Mouse (Mus musculus): ENCODE measurements around the gene Frs2. TPM values are rescaled to one million over a fixed set of nuclear protein-coding genes. Genes with fewer than 3 reads are reported as not detected.
"Not testable (repeated sequence)": the region's sequence is repeated elsewhere in the genome, so short reads cannot be mapped to it uniquely, and the experiment has no call there.

The Frs2 gene
- polyA plus RNA-seq, 1 experiment from 2014 or later, result 11.9 TPM

- Histone ChIP-seq H3K36me3 (ENCODE audit: control insufficient read depth, insufficient read depth, low read length) (no peaks in the 10 kb centered on the region), H3K27ac (replicated peaks) (peak overlapping the region; percentile 31), H3K4me2 (replicated peaks; ENCODE audit: low read depth) (no peak overlapping the region), H3K9me3 (ENCODE audit: control insufficient read depth, low read length) (no peaks in the 10 kb centered on the region), H3K4me3 (ENCODE audit: low read depth, low read length) (no peak overlapping the region), H3K4me1 (replicated peaks; ENCODE audit: control insufficient read depth, insufficient read depth) (peaks cover 10% of the 10 kb centered on the region), H3K9ac (ENCODE audit: low read length) (no peak overlapping the region), H3K27me3 (ENCODE audit: control insufficient read depth, insufficient read depth, low read length) (no peaks in the 10 kb centered on the region)
- no peak for ATAC-seq (ENCODE audit: low FRiP score, low TSS enrichment)
- TF ChIP-seq CTCF (IDR thresholded peaks at IDR 0.05; ENCODE audit: low read depth), result no peak
- no peak for TF ChIP-seq EP300 (optimal IDR thresholded peaks at IDR 0.05)
- DNase-seq (ENCODE audit: low spot score), result no peak
- 31% methylated on average over 8 of the region's 8 CpGs for WGBS
Observed at GRCm38 (mm10) chr10:117145546-117146265, 2.6 kb downstream of the Frs2 start.

DNA sequence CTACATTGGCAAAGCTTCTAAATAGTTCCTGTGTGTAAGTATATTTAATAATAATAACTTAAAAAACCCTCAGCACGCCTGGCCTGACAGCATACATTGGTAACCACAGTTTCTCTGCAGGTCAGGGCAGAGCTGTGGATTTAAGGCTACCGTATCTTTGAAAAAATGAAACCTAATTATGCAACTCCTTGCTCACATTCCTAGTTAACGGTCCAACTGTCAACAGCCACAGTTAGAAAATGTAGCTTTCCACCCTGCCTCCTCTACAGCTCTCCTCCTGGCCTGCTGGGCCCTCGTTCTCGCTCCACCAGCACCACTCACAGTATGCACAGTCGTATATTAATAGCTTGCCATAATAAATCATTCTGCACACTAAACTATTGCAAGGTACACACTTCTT, 3.7 kb downstream of the Frs2 start:
- Histone ChIP-seq H3K9me3 (ENCODE audit: control insufficient read depth, low read length) (no peaks in the 10 kb centered on the region), H3K4me1 (replicated peaks; ENCODE audit: control insufficient read depth, insufficient read depth) (peaks cover 10% of the 10 kb centered on the region), H3K4me2 (replicated peaks; ENCODE audit: low read depth) (no peak overlapping the region), H3K9ac (ENCODE audit: low read length) (no peak overlapping the region), H3K4me3 (ENCODE audit: low read depth, low read length) (no peak overlapping the region), H3K36me3 (ENCODE audit: control insufficient read depth, insufficient read depth, low read length) (no peaks in the 10 kb centered on the region), H3K27ac (replicated peaks) (0 out of 2 replicates have a peak overlapping the region, but pooled peaks have one; percentile 35), H3K27me3 (ENCODE audit: control insufficient read depth, insufficient read depth, low read length) (no peaks in the 10 kb centered on the region)
- no peak for ATAC-seq (ENCODE audit: low FRiP score, low TSS enrichment)
- 27% methylated on average over 6 of the region's 6 CpGs for WGBS
- no peak for TF ChIP-seq EP300 (optimal IDR thresholded peaks at IDR 0.05)
- DNase-seq (ENCODE audit: low spot score), result no peak

GRCm38 (mm10) chr10:117144071-117144470, 4.3 kb downstream of the Frs2 start:
- Histone ChIP-seq H3K4me2 (replicated peaks; ENCODE audit: low read depth) (no peak overlapping the region), H3K9ac (ENCODE audit: low read length) (no peak overlapping the region), H3K4me3 (ENCODE audit: low read depth, low read length) (no peak overlapping the region), H3K4me1 (replicated peaks; ENCODE audit: control insufficient read depth, insufficient read depth) (peaks cover 10% of the 10 kb centered on the region), H3K27ac (replicated peaks) (no peak overlapping the region), H3K27me3 (ENCODE audit: control insufficient read depth, insufficient read depth, low read length) (no peaks in the 10 kb centered on the region), H3K36me3 (ENCODE audit: control insufficient read depth, insufficient read depth, low read length) (no peaks in the 10 kb centered on the region), H3K9me3 (ENCODE audit: control insufficient read depth, low read length) (no peaks in the 10 kb centered on the region)
- TF ChIP-seq EP300 (optimal IDR thresholded peaks at IDR 0.05), result no peak
- no peak for TF ChIP-seq CTCF (IDR thresholded peaks at IDR 0.05; ENCODE audit: low read depth)
- DNase-seq (ENCODE audit: low spot score) (no peak), ATAC-seq (ENCODE audit: low FRiP score, low TSS enrichment) (no peak)
- 60% methylated on average over 4 of the region's 4 CpGs for WGBS

- Histone ChIP-seq H3K36me3 (ENCODE audit: control insufficient read depth, insufficient read depth, low read length) (no peaks in the 10 kb centered on the region), H3K27me3 (ENCODE audit: control insufficient read depth, insufficient read depth, low read length) (no peaks in the 10 kb centered on the region), H3K9me3 (ENCODE audit: control insufficient read depth, low read length) (no peaks in the 10 kb centered on the region), H3K9ac (ENCODE audit: low read length) (no peak overlapping the region), H3K4me2 (replicated peaks; ENCODE audit: low read depth) (no peak overlapping the region), H3K27ac (replicated peaks) (no peak overlapping the region), H3K4me1 (replicated peaks; ENCODE audit: control insufficient read depth, insufficient read depth) (peaks cover 10% of the 10 kb centered on the region), H3K4me3 (ENCODE audit: low read depth, low read length) (no peak overlapping the region)
- ATAC-seq (ENCODE audit: low FRiP score, low TSS enrichment) (no peak), DNase-seq (ENCODE audit: low spot score) (no peak)
- TF ChIP-seq EP300 (optimal IDR thresholded peaks at IDR 0.05) (no peak), CTCF (IDR thresholded peaks at IDR 0.05; ENCODE audit: low read depth) (no peak)
- 89% methylated on average over 2 of the region's 2 CpGs for WGBS
Observed at GRCm38 (mm10) chr10:117143311-117143710, 5.0 kb downstream of the Frs2 start.

DNA sequence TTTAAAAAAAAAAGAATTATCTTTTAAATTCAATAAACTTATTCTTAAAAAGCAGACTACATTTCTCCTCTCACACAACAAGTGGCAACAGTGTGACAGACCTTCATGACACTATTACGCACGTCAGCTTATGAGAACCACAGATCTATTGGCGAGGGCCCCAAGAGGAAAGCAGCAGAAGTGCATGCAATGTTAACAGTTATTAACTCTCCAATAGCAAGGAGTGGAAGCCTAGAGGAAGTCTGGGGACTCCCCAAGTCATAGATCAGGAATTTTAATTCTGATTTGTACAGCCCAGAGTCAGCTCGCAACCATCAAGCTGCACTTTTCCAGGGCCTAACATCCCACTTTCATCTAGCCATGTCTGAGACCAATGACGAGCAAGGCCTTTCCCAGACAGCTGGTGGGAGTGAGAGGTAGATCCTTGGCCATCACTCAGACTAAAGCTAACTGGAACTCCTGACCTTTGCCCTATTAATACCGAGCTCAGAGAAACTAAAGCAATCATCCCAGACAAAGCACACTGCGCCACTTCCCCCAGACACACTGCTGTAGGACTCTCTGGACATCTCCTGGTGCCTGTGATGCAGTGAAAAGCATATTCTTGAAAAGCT, 6.3 kb downstream of the Frs2 start:
- Histone ChIP-seq H3K9ac (ENCODE audit: low read length) (no peak overlapping the region), H3K9me3 (ENCODE audit: control insufficient read depth, low read length) (no peaks in the 10 kb centered on the region), H3K27ac (replicated peaks) (no peak overlapping the region), H3K4me1 (replicated peaks; ENCODE audit: control insufficient read depth, insufficient read depth) (peaks cover 10% of the 10 kb centered on the region), H3K27me3 (ENCODE audit: control insufficient read depth, insufficient read depth, low read length) (no peaks in the 10 kb centered on the region), H3K4me3 (ENCODE audit: low read depth, low read length) (no peak overlapping the region), H3K36me3 (ENCODE audit: control insufficient read depth, insufficient read depth, low read length) (no peaks in the 10 kb centered on the region), H3K4me2 (replicated peaks; ENCODE audit: low read depth) (no peak overlapping the region)
- DNase-seq (ENCODE audit: low spot score) (no peak), ATAC-seq (ENCODE audit: low FRiP score, low TSS enrichment) (no peak)
- TF ChIP-seq EP300 (optimal IDR thresholded peaks at IDR 0.05) (no peak), CTCF (IDR thresholded peaks at IDR 0.05; ENCODE audit: low read depth) (peak; percentile 50)
- 72% methylated on average over 7 of the region's 7 CpGs for WGBS

GRCm38 (mm10) chr10:117131506-117131905, 16.8 kb downstream of the Frs2 start:
- ATAC-seq (ENCODE audit: low FRiP score, low TSS enrichment); H3K27me3 ChIP-seq (ENCODE audit: control insufficient read depth, insufficient read depth, low read length); H3K9ac ChIP-seq (ENCODE audit: low read length); H3K9me3 ChIP-seq (ENCODE audit: control insufficient read depth, low read length); DNase-seq (ENCODE audit: low spot score); H3K36me3 ChIP-seq (ENCODE audit: control insufficient read depth, insufficient read depth, low read length); H3K27ac ChIP-seq (replicated peaks); H3K4me1 ChIP-seq (replicated peaks; ENCODE audit: control insufficient read depth, insufficient read depth); H3K4me3 ChIP-seq (ENCODE audit: low read depth, low read length); H3K4me2 ChIP-seq (replicated peaks; ENCODE audit: low read depth): not testable (repeated sequence)
- WGBS, result 93% methylated on average over 5 of the region's 5 CpGs
